In the genomic region with DNA sequence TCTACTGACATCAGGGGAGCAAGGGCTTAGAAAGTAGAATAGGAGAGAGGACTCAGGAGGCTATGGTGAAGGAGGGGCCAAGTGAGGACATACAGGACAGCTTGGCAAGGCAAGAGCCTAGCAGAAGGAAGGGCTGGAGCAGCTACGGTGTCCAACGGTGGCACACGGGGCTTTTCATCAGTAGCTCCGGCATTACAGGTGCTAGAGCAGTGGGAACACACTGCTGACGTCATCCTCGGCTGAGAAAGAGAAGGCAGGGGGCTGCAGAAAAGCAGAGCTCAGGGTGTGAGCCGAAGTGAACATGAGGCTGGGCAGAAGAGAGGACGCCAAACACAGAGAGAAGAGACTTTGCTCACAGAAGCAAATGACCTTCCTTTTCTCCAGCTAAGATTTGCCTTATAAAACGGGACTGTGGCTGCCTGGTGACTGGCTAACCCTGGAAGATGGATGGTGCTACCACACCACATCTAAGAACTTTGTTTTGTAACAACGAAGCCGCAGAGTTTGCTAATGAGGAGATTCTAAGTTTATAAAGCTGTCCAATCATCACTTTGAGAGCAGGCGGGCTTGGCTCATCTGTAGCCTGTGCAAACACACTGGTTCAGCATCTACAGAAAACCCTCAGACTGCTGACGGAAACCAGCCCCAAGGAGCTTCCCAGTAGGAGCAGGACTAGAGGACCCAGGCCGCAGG, we compare ENCODE assay signal across 15 mouse cellular contexts.
DNase-seq lines count a peak whose midpoint lies in the region; ATAC-seq lines count a peak whose summit lies in the region.
"Had no signal": no experiment of that assay in that cellular context is flagged by ENCODE, and none has a peak within 500 bp of the region (broad histone marks: within the 10 kb centered on the region; RNA-seq: fewer than 3 reads in every experiment).

No protein-coding gene starts in this region.

- 84% methylated on average over 14 of the region's 14 CpGs for WGBS in hindbrain, embryonic 10.5 days
- 80% methylated on average over 14 of the region's 14 CpGs for WGBS in hindbrain, embryonic 16.5 days
- WGBS in midbrain, embryonic 10.5 days, result 84% methylated on average over 14 of the region's 14 CpGs
- 82% methylated on average over 14 of the region's 14 CpGs for WGBS in midbrain, embryonic 16.5 days

- no peak overlapping the region for H3K4me2 ChIP-seq in hindbrain, embryonic 16.5 days (ENCODE audit: low read length)
- no peak overlapping the region for H3K4me2 ChIP-seq in midbrain, embryonic 16.5 days (ENCODE audit: low read length)
- H3K4me2 ChIP-seq: embryonic facial prominence, embryonic 15.5 days; liver, embryonic 12.5 days had no signal

- H3K27ac ChIP-seq in hindbrain, embryonic 10.5 days, result peak overlapping the region; percentile 64; the same call in 1 of the 2 replicates
- no peak overlapping the region for H3K27ac ChIP-seq in hindbrain, embryonic 16.5 days (ENCODE audit: low read depth, low read length)
- peak overlapping the region; percentile 68 for H3K27ac ChIP-seq in midbrain, embryonic 10.5 days (replicated peaks)
- no peak overlapping the region for H3K27ac ChIP-seq in midbrain, embryonic 16.5 days (ENCODE audit: low read length)
- H3K27ac ChIP-seq: embryonic facial prominence, embryonic 15.5 days; kidney, postnatal 0 days; liver, embryonic 12.5 days had no signal

- no peak for ATAC-seq in hindbrain, embryonic 16.5 days
- ATAC-seq in midbrain, embryonic 16.5 days, result no peak
- ATAC-seq: liver, embryonic 12.5 days had no signal

- H3K27me3 ChIP-seq in hindbrain, embryonic 10.5 days (ENCODE audit: insufficient read depth, poor library complexity, severe bottlenecking), result no peaks in the 10 kb centered on the region
- H3K27me3 ChIP-seq in hindbrain, embryonic 16.5 days (replicated peaks; ENCODE audit: control insufficient read depth, insufficient read depth, low read length), result no peaks in the 10 kb centered on the region
- H3K27me3 ChIP-seq in midbrain, embryonic 10.5 days (ENCODE audit: low read depth, poor library complexity, severe bottlenecking), result no peaks in the 10 kb centered on the region
- H3K27me3 ChIP-seq in midbrain, embryonic 16.5 days (ENCODE audit: control insufficient read depth, insufficient read depth, low read depth, low read length), result no peaks in the 10 kb centered on the region
- H3K27me3 ChIP-seq: embryonic facial prominence, embryonic 15.5 days; liver, embryonic 12.5 days; megakaryocyte, embryonic 14.5 days had no signal

- H3K9ac ChIP-seq in hindbrain, embryonic 16.5 days (ENCODE audit: low read depth, low read length), result no peak overlapping the region
- no peak overlapping the region for H3K9ac ChIP-seq in midbrain, embryonic 16.5 days (ENCODE audit: low read depth, low read length)
- H3K9ac ChIP-seq: embryonic facial prominence, embryonic 15.5 days; liver, embryonic 12.5 days had no signal

- no peak for DNase-seq in hindbrain, embryonic 10.5 days (ENCODE audit: low spot score)
- DNase-seq in midbrain, embryonic 10.5 days (ENCODE audit: low spot score), result no peak
- peak; percentile 80 to 81 for DNase-seq in cerebellum, postnatal 36 days
- DNase-seq in left cerebral cortex, adult 18-20 months (ENCODE audit: low spot score in 2 of 2), result no peak
- DNase-seq in kidney, postnatal 10 days, result no peak
- DNase-seq: adrenal gland, postnatal 14 days; layer of hippocampus, adult 9-11 months; right cerebral cortex, adult 18-20 months; spleen, adult 18-20 months had no signal

- no peak overlapping the region for H3K4me3 ChIP-seq in hindbrain, embryonic 10.5 days
- no peak overlapping the region for H3K4me3 ChIP-seq in hindbrain, embryonic 16.5 days (ENCODE audit: low read length)
- H3K4me3 ChIP-seq in midbrain, embryonic 10.5 days, result no peak overlapping the region
- H3K4me3 ChIP-seq in midbrain, embryonic 16.5 days (ENCODE audit: low read depth, low read length), result no peak overlapping the region
- H3K4me3 ChIP-seq: embryonic facial prominence, embryonic 15.5 days; liver, embryonic 12.5 days; megakaryocyte, embryonic 14.5 days had no signal

- H3K4me1 ChIP-seq in hindbrain, embryonic 10.5 days (replicated peaks), result peaks cover 40% of the 10 kb centered on the region
- H3K4me1 ChIP-seq in hindbrain, embryonic 16.5 days (ENCODE audit: control insufficient read depth, insufficient read depth, low read depth, low read length), result peaks cover 21% of the 10 kb centered on the region
- peaks cover 37% of the 10 kb centered on the region for H3K4me1 ChIP-seq in midbrain, embryonic 10.5 days
- peaks cover 17% of the 10 kb centered on the region for H3K4me1 ChIP-seq in midbrain, embryonic 16.5 days (ENCODE audit: control insufficient read depth, insufficient read depth, low read length)
- H3K4me1 ChIP-seq: megakaryocyte, embryonic 14.5 days had no signal

- no peaks in the 10 kb centered on the region for H3K9me3 ChIP-seq in hindbrain, embryonic 10.5 days
- no peaks in the 10 kb centered on the region for H3K9me3 ChIP-seq in hindbrain, embryonic 16.5 days (ENCODE audit: control insufficient read depth, low read length)
- H3K9me3 ChIP-seq in midbrain, embryonic 10.5 days (replicated peaks), result no peaks in the 10 kb centered on the region
- no peaks in the 10 kb centered on the region for H3K9me3 ChIP-seq in midbrain, embryonic 16.5 days (replicated peaks; ENCODE audit: control insufficient read depth, low read length, poor library complexity, severe bottlenecking)
- H3K9me3 ChIP-seq: embryonic facial prominence, embryonic 15.5 days; liver, embryonic 12.5 days had no signal

- H3K36me3 ChIP-seq in hindbrain, embryonic 10.5 days, result no peaks in the 10 kb centered on the region
- no peaks in the 10 kb centered on the region for H3K36me3 ChIP-seq in hindbrain, embryonic 16.5 days (ENCODE audit: control insufficient read depth, insufficient read depth, low read length)
- no peaks in the 10 kb centered on the region for H3K36me3 ChIP-seq in midbrain, embryonic 10.5 days
- no peaks in the 10 kb centered on the region for H3K36me3 ChIP-seq in midbrain, embryonic 16.5 days (ENCODE audit: control insufficient read depth, insufficient read depth, low read length)
- H3K36me3 ChIP-seq: embryonic facial prominence, embryonic 15.5 days; liver, embryonic 12.5 days had no signal

Comparison
In these comparisons a context has a peak if more than half of its experiments do, and no peak if none do; other contexts are left out.
1. H3K27ac ChIP-seq: peak in hindbrain, embryonic 10.5 days (single experiment) and midbrain, embryonic 10.5 days (single experiment); none in hindbrain, embryonic 16.5 days (single experiment) and midbrain, embryonic 16.5 days (single experiment).
2. DNase-seq: peak in cerebellum, postnatal 36 days (2 of 2); none in hindbrain, embryonic 10.5 days (single experiment), midbrain, embryonic 10.5 days (single experiment), left cerebral cortex, adult 18-20 months (0 of 2) and kidney, postnatal 10 days (single experiment).